Mouse (Mus musculus): Measurements from ENCODE around the gene Zzz3. TPM values are rescaled to one million over a fixed set of nuclear protein-coding genes. Genes with fewer than 3 reads are reported as not detected.

The Zzz3 gene
- total RNA-seq (2022): 10 to 100 TPM; 20.3 to 24.4 (median 22.7) TPM

DNA sequence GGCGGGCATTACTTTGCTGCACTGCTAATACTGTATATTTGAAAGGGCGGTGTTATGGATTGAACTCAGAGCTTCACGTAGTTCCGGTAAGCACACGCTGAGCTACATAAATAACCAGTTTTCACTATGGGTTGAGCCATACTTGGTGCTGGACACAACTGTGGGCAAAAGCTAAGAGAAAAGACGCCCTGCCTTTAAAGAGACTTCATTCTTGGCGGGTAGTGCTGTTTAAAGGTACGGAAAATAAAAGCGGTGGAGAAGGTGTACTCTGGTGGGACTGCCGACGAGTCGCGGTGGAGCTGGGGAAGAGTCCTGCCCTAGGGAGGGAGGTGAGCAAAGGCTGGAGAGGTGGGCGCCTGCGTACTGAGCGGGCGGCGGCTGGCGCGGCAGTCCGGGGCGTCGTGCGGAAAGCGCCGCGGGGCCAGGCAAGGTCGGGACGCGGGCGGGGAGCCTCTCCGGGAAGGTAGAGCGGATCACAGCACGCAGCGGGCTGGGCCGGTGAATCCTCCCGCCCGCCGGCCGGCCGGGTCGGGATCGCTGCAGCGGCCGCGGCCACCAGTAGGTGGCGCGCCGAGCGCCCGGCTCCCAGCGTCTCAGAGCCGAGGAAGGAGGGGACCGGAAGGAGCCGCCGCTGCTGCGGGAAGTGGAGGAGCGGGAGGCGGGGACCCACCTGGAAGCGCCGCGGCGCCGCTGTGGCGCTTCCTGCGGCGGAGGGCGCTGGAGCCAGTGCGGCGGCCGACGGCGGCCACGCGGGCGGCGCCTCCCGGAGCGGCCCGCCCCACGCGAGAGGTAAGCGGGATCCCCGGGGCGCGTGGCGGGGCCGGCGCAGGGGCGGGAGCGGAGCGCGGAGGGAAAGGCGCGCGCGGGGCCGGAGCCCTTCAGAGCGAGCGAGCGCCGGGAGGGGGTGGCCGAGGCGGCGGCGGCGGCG, at the start of gene Zzz3:
TSS of gene Zzz3 (plus strand) at position 124 of the 928 bp plus-strand sequence.
- DNase-seq (ENCODE audit: low spot score): peak; percentile 86

GRCm38 (mm10) chr3:152345732-152346632, 49.3 kb upstream of the Zzz3 start, which contains the start of gene Usp33:
Gene Usp33 (plus strand): TSS chr3:152346478.
- DNase-seq (ENCODE audit: low spot score): peak; percentile 90

- peak; percentile 22 for DNase-seq (ENCODE audit: low spot score)
Observed at GRCm38 (mm10) chr3:152346633-152347141, 48.6 kb upstream of the Zzz3 start.

GRCm38 (mm10) chr3:152347227-152347626, 48.0 kb upstream of the Zzz3 start:
- no peak for DNase-seq (ENCODE audit: low spot score)

GRCm38 (mm10) chr3:152348011-152348830, 47.1 kb upstream of the Zzz3 start:
- DNase-seq (ENCODE audit: low spot score): no peak

- no peak for DNase-seq (ENCODE audit: low spot score)
Observed at GRCm38 (mm10) chr3:152350431-152350830, 44.8 kb upstream of the Zzz3 start.

- no peak for DNase-seq (ENCODE audit: low spot score)
Observed at GRCm38 (mm10) chr3:152350966-152351365, 44.3 kb upstream of the Zzz3 start.

DNA sequence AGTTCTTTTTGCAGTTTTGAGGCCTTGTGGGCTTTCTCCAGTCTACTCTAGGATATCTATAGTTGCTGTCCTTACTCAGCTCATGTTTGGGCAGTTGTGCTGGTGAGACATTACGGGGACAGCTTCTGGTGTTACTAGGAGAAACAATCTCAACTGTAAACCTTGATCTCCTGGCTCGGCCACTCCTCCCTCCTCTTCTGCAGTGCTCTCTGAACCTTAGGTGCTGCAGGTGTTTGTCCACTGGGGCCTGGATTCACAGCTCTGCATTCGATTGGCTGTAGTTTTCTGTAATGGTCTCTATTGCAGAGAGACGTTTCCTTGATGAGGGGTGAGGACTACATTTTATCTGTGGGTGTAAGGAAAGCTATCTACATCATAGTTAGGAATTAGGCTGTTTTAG, 43.0 kb upstream of the Zzz3 start:
- DNase-seq (ENCODE audit: low spot score): no peak

DNA sequence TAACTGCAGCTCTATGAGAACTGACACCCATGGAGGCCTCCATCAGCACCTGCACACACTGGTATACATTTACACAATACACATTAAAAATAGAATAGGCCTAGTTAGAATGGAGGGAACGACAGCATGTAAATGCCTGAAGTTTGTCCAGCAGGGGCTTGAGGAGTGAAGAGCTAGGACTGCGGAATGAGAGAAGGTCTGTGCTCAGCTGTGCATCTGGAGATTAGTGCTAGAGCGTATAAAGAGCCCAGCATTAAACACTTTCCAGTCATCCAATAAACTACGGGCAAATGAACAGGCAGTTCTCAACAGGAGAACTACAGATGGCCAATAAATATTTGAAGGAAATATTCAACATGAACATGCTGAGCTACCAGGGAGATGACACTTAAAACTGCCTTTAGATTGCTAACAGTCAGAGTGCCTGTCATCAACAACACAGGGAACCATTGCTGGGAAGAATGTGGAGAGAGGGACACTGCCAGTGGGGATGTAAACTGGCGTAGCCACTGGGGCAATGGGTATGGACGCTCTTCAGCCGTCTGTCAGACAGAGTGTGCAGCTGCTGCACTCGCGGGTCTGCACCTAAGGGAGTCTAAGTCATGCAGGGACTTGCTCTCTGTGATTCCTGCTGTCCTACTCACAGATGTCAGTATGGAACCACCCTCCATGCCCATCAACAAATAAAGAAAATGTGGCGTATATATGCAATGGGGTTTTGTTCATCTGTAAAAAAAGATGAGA, 41.7 kb upstream of the Zzz3 start:
- DNase-seq (ENCODE audit: low spot score): no peak

DNA sequence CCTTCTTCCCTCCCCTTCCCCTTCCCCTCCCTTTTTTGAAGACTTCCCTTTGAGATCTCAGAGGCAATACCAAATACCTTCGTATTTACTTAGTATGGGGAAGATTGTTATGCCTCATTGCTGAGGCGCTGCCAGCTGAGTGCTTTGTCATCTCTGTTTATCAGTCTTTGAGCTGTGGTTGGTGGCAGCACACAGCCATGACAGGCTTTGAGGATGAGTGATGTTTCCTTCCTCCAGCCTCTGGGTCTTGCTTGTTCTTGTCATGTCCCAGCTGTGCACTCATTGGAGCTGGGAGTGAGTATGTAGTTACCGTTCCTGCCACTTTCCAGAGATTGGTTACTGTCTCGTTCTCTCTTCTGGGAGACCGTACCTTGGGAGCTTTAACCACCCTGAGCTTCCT, 39.9 kb upstream of the Zzz3 start:
- no peak for DNase-seq (ENCODE audit: low spot score)

GRCm38 (mm10) chr3:152356751-152357150, 38.5 kb upstream of the Zzz3 start:
- no peak for DNase-seq (ENCODE audit: low spot score)

- DNase-seq (ENCODE audit: low spot score): no peak
Observed at GRCm38 (mm10) chr3:152359151-152359550, 36.1 kb upstream of the Zzz3 start.

DNA sequence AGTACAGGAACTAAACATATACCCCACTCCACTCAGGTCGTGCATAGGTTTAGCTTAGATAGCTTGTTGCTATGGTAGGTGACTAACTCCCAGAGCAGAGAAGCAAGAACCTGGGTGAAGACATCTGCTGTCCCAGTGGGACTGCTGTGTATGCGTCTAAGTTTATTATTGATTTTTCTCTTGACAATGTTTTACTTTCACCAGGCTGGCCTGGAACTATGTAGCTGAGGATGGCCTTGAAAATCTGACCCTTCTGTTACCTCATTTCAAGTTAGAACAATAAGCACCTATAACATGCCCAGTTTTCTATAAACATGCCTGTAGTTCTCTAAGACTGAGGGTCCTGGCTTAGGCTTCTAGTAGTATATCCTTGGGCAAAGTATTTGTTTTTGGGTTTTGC, 31.1 kb upstream of the Zzz3 start:
- no peak for DNase-seq (ENCODE audit: low spot score)

- DNase-seq (ENCODE audit: low spot score): no peak
Observed at GRCm38 (mm10) chr3:152376063-152376462, 19.2 kb upstream of the Zzz3 start.

- DNase-seq (ENCODE audit: low spot score): no peak
Observed at GRCm38 (mm10) chr3:152384106-152384505, 11.2 kb upstream of the Zzz3 start.

DNA sequence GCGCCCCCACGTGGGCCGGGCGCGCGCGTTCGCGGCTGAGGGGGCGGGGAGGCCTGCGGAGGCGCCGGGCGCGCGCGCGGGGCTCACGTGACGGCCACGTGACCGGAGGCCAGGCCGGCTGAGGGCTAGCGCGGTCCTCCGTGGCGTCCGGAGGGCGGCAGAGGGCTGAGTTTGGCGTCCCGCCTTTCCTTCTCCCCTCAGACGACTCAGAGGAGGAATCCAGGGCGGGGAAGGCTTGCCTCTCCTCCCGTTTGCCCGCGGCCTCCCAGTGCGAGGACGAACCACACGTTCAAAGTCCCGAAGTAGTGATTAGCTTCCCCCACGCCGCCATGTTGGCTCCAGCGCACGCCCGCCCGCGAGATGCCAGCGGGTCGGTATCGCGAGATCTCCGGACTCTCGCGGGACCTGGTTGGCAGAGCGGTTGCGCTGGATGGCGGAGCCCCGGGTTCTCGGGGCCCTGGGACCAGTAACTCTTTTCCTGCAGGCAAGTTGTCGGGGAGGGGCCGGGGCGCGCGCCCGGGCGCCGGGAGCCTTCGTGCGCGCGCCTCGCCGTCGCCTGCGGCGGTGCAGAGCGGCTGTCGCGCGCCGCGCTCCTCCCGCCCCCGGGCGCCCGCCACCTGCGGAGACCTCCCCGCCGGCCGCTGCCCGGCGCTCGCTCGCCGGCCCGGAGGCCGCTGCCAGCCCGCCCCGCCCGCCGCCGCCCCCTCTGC, 1.2 kb downstream of the Zzz3 start:
- DNase-seq (ENCODE audit: low spot score): peak; percentile 94

DNA sequence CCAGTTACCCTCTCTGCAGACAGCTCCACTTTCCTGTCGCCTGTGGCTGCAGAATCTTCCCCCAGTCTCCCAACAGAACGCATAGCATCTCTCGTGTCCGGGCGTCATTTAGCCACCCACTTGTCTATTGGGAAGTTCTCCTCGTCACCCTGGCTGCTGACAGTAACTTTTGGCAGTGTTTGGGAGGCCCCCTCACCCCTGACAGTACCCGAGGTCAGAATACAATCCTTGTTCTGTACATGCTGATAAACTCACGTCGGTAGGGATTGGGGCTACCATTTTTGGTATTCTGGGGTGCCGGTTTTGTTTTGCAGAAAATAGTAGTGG, 1.7 kb downstream of the Zzz3 start:
- no peak for DNase-seq (ENCODE audit: low spot score)

DNA sequence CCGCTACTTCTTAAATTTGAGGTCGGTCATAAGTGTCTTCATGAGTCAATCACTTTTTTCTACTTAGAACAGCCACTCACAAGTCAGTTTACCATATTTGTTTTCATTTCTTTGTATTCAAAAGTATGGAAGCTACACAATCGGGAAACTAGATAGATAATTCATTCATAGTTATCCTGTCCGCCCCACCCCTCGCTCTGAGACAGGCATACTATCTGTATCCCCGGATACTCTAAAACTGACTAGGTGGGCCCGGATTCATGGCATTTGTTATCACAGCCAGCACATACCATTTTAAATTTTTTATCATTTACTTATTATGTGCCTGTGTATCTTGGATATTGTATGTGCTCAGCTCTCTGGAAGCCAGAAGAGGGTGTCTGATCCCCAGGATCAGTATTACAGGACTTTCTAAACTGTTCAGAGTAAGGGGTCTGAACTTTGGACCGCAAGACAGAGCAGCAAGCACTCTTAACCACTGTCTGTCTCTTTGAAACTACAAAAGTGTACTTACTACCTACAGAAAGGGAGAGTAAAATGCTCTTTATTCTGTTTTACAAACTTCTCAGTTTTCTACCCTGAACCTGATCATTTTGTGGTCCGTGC, 2.2 kb downstream of the Zzz3 start:
- no peak for DNase-seq (ENCODE audit: low spot score)

- DNase-seq (ENCODE audit: low spot score): no peak
Observed at GRCm38 (mm10) chr3:152400441-152400840, 5.2 kb downstream of the Zzz3 start.

DNA sequence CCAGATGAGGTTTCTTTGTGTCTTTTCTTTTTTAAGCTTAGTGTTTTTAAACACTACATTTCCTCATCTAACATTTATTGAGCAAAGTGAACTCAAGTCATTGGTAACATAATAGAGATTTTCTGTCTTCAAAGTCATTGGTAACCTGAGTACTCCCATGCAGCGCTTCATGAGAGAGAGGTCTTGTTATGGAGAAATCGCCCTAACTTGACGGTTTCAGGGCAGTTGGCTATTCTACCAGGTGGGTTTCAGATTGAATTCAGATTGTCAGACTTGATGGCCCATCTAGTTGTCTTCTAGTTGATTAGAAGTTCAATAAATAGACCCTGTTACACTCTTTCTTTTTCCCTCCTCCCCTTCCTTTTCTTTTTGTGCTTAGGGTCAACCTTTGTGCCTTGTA, 5.6 kb downstream of the Zzz3 start:
- DNase-seq (ENCODE audit: low spot score): no peak

Data from heart, adult 8-10 months (tissue).